Mouse (Mus musculus) small intestine, adult 2 months (tissue): ENCODE data around the gene Znrd1as.

Experiments used
- CTCF ChIP-seq: fragments of 200-500 bp; IDR thresholded peaks from 2 replicates; pipeline ENCODE4 v1.5.1; 2012; ENCODE audit warnings: low read depth, mild to moderate bottlenecking, control low read depth, inconsistent platforms, low read length, moderate library complexity, mixed read lengths; ENCODE audit not compliant: insufficient replicate concordance, insufficient read length; ENCODE audit errors: extremely low read depth
- POLR2A ChIP-seq: fragments of 200-500 bp; IDR thresholded peaks from 2 replicates; pipeline ENCODE4 v1.6.1; 2012; ENCODE audit warnings: low read depth, mild to moderate bottlenecking, control low read depth, inconsistent platforms, low read length, moderate library complexity

GRCm38 (mm10) chr17:36914108-36914507 is 44.3 kb upstream of the Znrd1as start:
- TF ChIP-seq CTCF (no peak), POLR2A (no peak)
